Mouse (Mus musculus) limb, embryonic 13.5 days (tissue): ENCODE measurements around the gene Klk1b1. TPM values are rescaled to one million over a fixed set of nuclear protein-coding genes. Genes with fewer than 3 reads are reported as not detected.

Experiments used
- ATAC-seq: fragments of 200-750 bp; cut with Nextera tagmentation; 2 replicates; pipeline ENCODE4 v1.8.0; 2017; ENCODE audit warnings: low read depth, moderate number of reproducible peaks, moderate TSS enrichment; ENCODE audit not compliant: low FRiP score
- H3K27ac ChIP-seq: fragments of 300-500 bp; sonication (generic); 2 replicates; pipeline ENCODE4 v1.5.1; 2015; ENCODE audit warnings: inconsistent platforms, mild to moderate bottlenecking, moderate library complexity
- H3K27me3 ChIP-seq: fragments of 300-500 bp; sonication (generic); 2 replicates; pipeline ENCODE4 v1.6.1; 2015; ENCODE audit warnings: mild to moderate bottlenecking, inconsistent platforms
- H3K36me3 ChIP-seq: fragments of 300-500 bp; sonication (generic); 2 replicates; pipeline ENCODE4 v1.6.1; 2015; ENCODE audit warnings: inconsistent platforms, mild to moderate bottlenecking, moderate library complexity
- H3K4me1 ChIP-seq: fragments of 300-500 bp; sonication (generic); 2 replicates; pipeline ENCODE4 v1.6.1; 2015; ENCODE audit warnings: inconsistent platforms
- H3K4me2 ChIP-seq: fragments of 300-500 bp; sonication (generic); replicated peaks from 2 replicates; pipeline ENCODE4 v1.6.1; 2015; ENCODE audit warnings: inconsistent platforms, mild to moderate bottlenecking, moderate library complexity
- H3K4me3 ChIP-seq: fragments of 300-500 bp; sonication (generic); 2 replicates; pipeline ENCODE4 v1.5.1; 2015; ENCODE audit warnings: moderate library complexity, mild to moderate bottlenecking, inconsistent platforms
- H3K9ac ChIP-seq: fragments of 300-500 bp; sonication (generic); 2 replicates; pipeline ENCODE4 v1.6.1; 2015; ENCODE audit warnings: mild to moderate bottlenecking, inconsistent platforms
- H3K9me3 ChIP-seq: fragments of 300-500 bp; sonication (generic); 2 replicates; pipeline ENCODE4 v1.6.1; 2016; ENCODE audit warnings: inconsistent platforms
- WGBS: fragments of 180-500 bp; shearing (Covaris S2); methylation state at CpG from one replicate; pipeline ENCODE4 v1.1.7; 2015; 5-methylcytosine and 5-hydroxymethylcytosine counted together
- polyA plus RNA-seq: library from polyadenylated mRNA; unstranded; fragments of >200 nt; fragmentation: Nextera tagmentation; extraction: Ambion mirVana; gene quantifications from 2 replicates; pipeline ENCODE4 v1.2.1, GENCODE M21; 2015

Klk1b1 gene
- polyA plus RNA-seq = not detected in 2 replicates

- 70% methylated on average over 3 of the region's 3 CpGs for WGBS
Observed at GRCm38 (mm10) chr7:43966451-43966850, at the start of gene Klk1b1. TSS of gene Klk1b1 (plus strand) at chr7:43966751.

GRCm38 (mm10) chr7:43918426-43918825 lies 48.1 kb upstream of the Klk1b1 start:
- no peak overlapping the region for H3K4me2 ChIP-seq
- no peak overlapping the region for H3K9ac ChIP-seq
- H3K4me1 ChIP-seq = no peaks in the 10 kb centered on the region
- H3K27ac ChIP-seq = no peak overlapping the region
- WGBS = 85% methylated on average over 13 of the region's 13 CpGs
- H3K4me3 ChIP-seq = no peak overlapping the region
- ATAC-seq = no peak
- no peaks in the 10 kb centered on the region for H3K36me3 ChIP-seq
- H3K27me3 ChIP-seq = no peaks in the 10 kb centered on the region
- no peaks in the 10 kb centered on the region for H3K9me3 ChIP-seq

More at GRCm38 (mm10) chr7:43966451-43966850, at the start of gene Klk1b1:
- Histone ChIP-seq H3K9me3 (no peaks in the 10 kb centered on the region), H3K4me2 (no peak within 1 kb of the TSS), H3K36me3 (no peaks in the 10 kb centered on the region), H3K27me3 (no peaks in the 10 kb centered on the region), H3K27ac (no peak within 1 kb of the TSS), H3K9ac (no peak within 1 kb of the TSS), H3K4me3 (no peak within 1 kb of the TSS), H3K4me1 (no peaks in the 10 kb centered on the region)
- ATAC-seq = no peak

- H3K36me3 ChIP-seq = no peaks in the 10 kb centered on the region
- no peak overlapping the region for H3K4me2 ChIP-seq
- 80% methylated on average over 8 of the region's 8 CpGs for WGBS
- H3K4me3 ChIP-seq = no peak overlapping the region
- no peaks in the 10 kb centered on the region for H3K9me3 ChIP-seq
- ATAC-seq = no peak
- no peaks in the 10 kb centered on the region for H3K27me3 ChIP-seq
- no peaks in the 10 kb centered on the region for H3K4me1 ChIP-seq
- H3K9ac ChIP-seq = no peak overlapping the region
- H3K27ac ChIP-seq = no peak overlapping the region
Observed at GRCm38 (mm10) chr7:43918871-43919270, 47.7 kb upstream of the Klk1b1 start.

GRCm38 (mm10) chr7:43919559-43920451 lies 46.7 kb upstream of the Klk1b1 start:
- WGBS = 31% methylated on average over 14 of the region's 14 CpGs
- no peak overlapping the region for H3K9ac ChIP-seq
- no peak overlapping the region for H3K4me3 ChIP-seq
- no peak overlapping the region for H3K27ac ChIP-seq
- ATAC-seq = peak; percentile 81
- no peaks in the 10 kb centered on the region for H3K4me1 ChIP-seq
- H3K9me3 ChIP-seq = no peaks in the 10 kb centered on the region
- H3K36me3 ChIP-seq = no peaks in the 10 kb centered on the region
- no peaks in the 10 kb centered on the region for H3K27me3 ChIP-seq
- no peak overlapping the region for H3K4me2 ChIP-seq

- Histone ChIP-seq H3K9ac (no peak overlapping the region), H3K27ac (no peak overlapping the region), H3K36me3 (no peaks in the 10 kb centered on the region), H3K4me2 (no peak overlapping the region), H3K27me3 (no peaks in the 10 kb centered on the region), H3K4me1 (no peaks in the 10 kb centered on the region), H3K9me3 (no peaks in the 10 kb centered on the region), H3K4me3 (no peak overlapping the region)
- ATAC-seq = no peak
- WGBS = 91% methylated on average over 3 of the region's 3 CpGs
Observed at GRCm38 (mm10) chr7:43920582-43920981, 46.0 kb upstream of the Klk1b1 start.

GRCm38 (mm10) chr7:43921087-43921486 lies 45.5 kb upstream of the Klk1b1 start:
- Histone ChIP-seq H3K27me3 (no peaks in the 10 kb centered on the region), H3K27ac (no peak overlapping the region), H3K9me3 (no peaks in the 10 kb centered on the region), H3K9ac (no peak overlapping the region), H3K36me3 (no peaks in the 10 kb centered on the region), H3K4me3 (no peak overlapping the region), H3K4me2 (no peak overlapping the region), H3K4me1 (no peaks in the 10 kb centered on the region)
- 81% methylated on average over 6 of the region's 6 CpGs for WGBS
- ATAC-seq = no peak

GRCm38 (mm10) chr7:43921941-43922340 lies 44.6 kb upstream of the Klk1b1 start:
- no peaks in the 10 kb centered on the region for H3K9me3 ChIP-seq
- no peaks in the 10 kb centered on the region for H3K4me1 ChIP-seq
- H3K4me2 ChIP-seq = no peak overlapping the region
- H3K27me3 ChIP-seq = no peaks in the 10 kb centered on the region
- H3K36me3 ChIP-seq = no peaks in the 10 kb centered on the region
- no peak overlapping the region for H3K9ac ChIP-seq
- ATAC-seq = no peak
- no peak overlapping the region for H3K27ac ChIP-seq
- 90% methylated on average over 2 of the region's 2 CpGs for WGBS
- no peak overlapping the region for H3K4me3 ChIP-seq

- no peak for ATAC-seq
- Histone ChIP-seq H3K36me3 (no peaks in the 10 kb centered on the region), H3K27ac (no peak overlapping the region), H3K9me3 (no peaks in the 10 kb centered on the region), H3K4me1 (no peaks in the 10 kb centered on the region), H3K4me2 (no peak overlapping the region), H3K9ac (no peak overlapping the region), H3K27me3 (no peaks in the 10 kb centered on the region), H3K4me3 (no peak overlapping the region)
- WGBS = 72% methylated on average over 5 of the region's 5 CpGs
Observed at GRCm38 (mm10) chr7:43925985-43926384, 40.6 kb upstream of the Klk1b1 start.

GRCm38 (mm10) chr7:43928521-43928920 lies 38.0 kb upstream of the Klk1b1 start:
- Histone ChIP-seq H3K4me1 (no peaks in the 10 kb centered on the region; the same call in 1 of the 2 replicates), H3K27ac (no peak overlapping the region), H3K4me2 (no peak overlapping the region), H3K9me3 (no peaks in the 10 kb centered on the region), H3K27me3 (no peaks in the 10 kb centered on the region), H3K4me3 (no peak overlapping the region), H3K9ac (no peak overlapping the region), H3K36me3 (no peaks in the 10 kb centered on the region)
- 40% methylated on average over 4 of the region's 4 CpGs for WGBS
- ATAC-seq = no peak

- Histone ChIP-seq H3K4me2 (no peak overlapping the region), H3K27me3 (no peaks in the 10 kb centered on the region), H3K4me1 (no peaks in the 10 kb centered on the region; the same call in 1 of the 2 replicates), H3K27ac (no peak overlapping the region), H3K9me3 (no peaks in the 10 kb centered on the region), H3K9ac (no peak overlapping the region), H3K4me3 (no peak overlapping the region), H3K36me3 (no peaks in the 10 kb centered on the region)
- no peak for ATAC-seq
- WGBS = 46% methylated on average over 4 of the region's 4 CpGs
Observed at GRCm38 (mm10) chr7:43932337-43932736, 34.2 kb upstream of the Klk1b1 start.

GRCm38 (mm10) chr7:43933440-43933839 lies 33.1 kb upstream of the Klk1b1 start, which contains the start of gene Klk15:
TSS of gene Klk15 (plus strand) at chr7:43933740.
- Histone ChIP-seq H3K27ac (no peak within 1 kb of the TSS), H3K9me3 (no peaks in the 10 kb centered on the region), H3K4me1 (no peaks in the 10 kb centered on the region; the same call in 1 of the 2 replicates), H3K9ac (no peak within 1 kb of the TSS), H3K4me2 (no peak within 1 kb of the TSS), H3K4me3 (no peak within 1 kb of the TSS), H3K36me3 (no peaks in the 10 kb centered on the region), H3K27me3 (no peaks in the 10 kb centered on the region)
- WGBS = 86% methylated on average over 3 of the region's 3 CpGs
- ATAC-seq = no peak

- no peaks in the 10 kb centered on the region for H3K27me3 ChIP-seq
- no peak overlapping the region for H3K9ac ChIP-seq
- H3K27ac ChIP-seq = no peak overlapping the region
- H3K4me2 ChIP-seq = no peak overlapping the region
- WGBS = 32% methylated on average over 3 of the region's 3 CpGs
- no peaks in the 10 kb centered on the region for H3K9me3 ChIP-seq
- ATAC-seq = no peak
- no peak overlapping the region for H3K4me3 ChIP-seq
- no peaks in the 10 kb centered on the region; the same call in 1 of the 2 replicates for H3K4me1 ChIP-seq
- H3K36me3 ChIP-seq = no peaks in the 10 kb centered on the region
Observed at GRCm38 (mm10) chr7:43934747-43935146, 31.8 kb upstream of the Klk1b1 start.
